Mouse (Mus musculus): Measurements from ENCODE around the gene Acads. TPM values are rescaled to one million over a fixed set of nuclear protein-coding genes. Genes with fewer than 3 reads are reported as not detected.

The Acads gene
- 29.9 and 30.9 TPM in 2 replicates for polyA plus RNA-seq (2012; rRNA removed)

GRCm38 (mm10) chr5:115118961-115119570 is at the start of gene Acads:
TSS of gene Acads (minus strand) at chr5:115119346.

DNA sequence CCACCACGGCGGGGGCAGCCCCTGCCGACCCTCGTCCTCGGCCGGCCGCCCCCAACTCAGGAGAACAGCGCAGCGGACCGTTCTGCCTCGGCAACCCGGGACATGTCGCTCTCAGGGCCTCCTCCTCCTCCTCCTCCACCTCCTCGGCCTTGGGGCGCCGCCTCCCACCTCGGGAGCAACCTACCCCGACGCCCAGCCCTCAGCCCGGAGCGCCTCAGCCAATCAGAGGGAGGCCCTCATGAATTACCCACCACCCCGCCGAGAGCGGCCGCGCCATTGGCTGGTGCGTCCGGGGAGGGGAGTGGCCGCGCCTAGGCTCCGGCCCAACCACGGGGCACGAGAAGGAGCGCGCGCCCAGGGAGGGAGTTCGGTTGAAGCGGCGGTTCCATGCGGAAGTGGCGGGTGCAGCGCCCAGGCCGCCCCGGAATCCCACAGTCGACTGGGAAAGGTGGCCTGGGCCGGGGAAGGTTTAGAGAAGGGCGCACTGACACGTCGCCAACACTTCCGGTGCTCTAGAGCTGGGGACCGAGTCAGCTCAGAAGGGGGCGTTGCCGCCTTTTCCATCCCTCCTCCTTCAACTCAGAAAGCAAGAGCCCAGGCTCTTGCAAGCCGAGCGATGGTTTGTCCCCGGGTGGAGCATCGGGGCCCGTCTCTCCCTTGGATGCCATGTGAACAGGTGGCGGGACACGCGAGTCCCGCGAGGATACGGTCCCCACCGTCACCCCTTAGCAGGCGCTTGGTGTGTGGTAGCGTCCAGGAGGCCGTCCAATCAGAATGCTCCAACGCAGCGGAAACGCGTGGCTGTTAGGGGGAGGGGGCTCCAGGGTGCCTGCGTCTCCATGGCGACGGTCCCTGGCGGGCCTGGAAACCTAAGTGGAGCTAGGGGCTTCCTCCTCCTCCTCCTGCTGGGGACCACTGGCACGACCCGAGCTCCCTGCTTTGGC is 39.2 kb upstream of the Acads start, which contains the start of gene Mlec:
Mlec (minus strand) TSS at position 140 of the 944 bp plus-strand sequence.

DNA sequence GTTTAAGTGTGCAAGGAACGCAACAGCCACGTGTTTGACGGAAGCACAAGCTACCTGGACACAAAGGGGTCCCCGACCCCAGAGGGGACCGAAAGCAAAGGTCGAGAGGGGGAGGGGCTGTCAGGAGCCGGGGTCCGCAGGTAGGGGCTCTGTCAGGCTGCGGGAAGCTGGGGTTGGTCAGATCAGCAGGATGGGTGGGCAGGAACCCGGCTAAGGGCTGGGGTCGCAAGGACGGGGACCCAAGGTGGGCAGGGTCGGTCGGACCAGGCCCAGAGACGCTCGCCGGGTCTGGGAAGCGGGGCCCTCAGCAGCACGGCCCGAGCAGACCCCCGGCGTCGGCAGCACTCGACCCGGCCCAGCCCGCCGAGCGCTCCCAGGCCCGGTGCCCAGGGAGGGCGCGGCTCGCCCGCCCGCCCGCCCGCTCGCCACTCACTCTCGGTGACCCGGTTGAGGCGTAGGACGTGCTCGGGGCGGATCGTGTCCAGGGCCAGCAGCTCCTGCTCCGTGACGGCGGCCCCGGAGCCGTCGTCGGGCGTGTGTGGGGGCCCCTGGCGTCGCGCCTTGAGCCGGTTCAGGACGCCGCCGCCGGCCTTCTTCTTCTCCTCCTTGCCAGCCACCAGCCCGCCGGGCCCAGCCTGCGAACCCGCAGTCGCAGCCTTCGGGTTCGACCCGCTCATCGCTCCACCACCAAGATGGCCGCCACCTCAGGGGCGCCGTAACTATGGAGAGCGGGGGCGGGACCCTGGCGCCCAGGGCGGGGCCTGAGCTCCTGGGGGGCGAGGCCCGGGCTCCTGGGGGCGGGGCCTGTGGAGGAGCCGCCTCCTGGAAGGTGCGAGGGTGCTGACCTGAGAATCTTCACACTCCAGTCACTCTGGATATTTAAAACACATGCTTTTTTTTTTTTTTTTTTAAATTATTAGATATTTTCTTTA is 15.4 kb upstream of the Acads start, which contains the start of gene Unc119b:
Unc119b (minus strand) TSS at position 742 of the 932 bp plus-strand sequence.

GRCm38 (mm10) chr5:115098195-115098594 is 21.0 kb downstream of the Acads start, which contains the start of gene Gm10401:
TSS of gene Gm10401 (minus strand) at chr5:115098295.

Other genes with a start within 250 kb of the Acads start
- gene Oasl2, start 222.4 kb downstream of the Acads start, polyA plus RNA-seq (2012; rRNA removed): 7.0 and 9.1 TPM in 2 replicates
- gene Oasl1, start 196.1 kb downstream of the Acads start, polyA plus RNA-seq (2012; rRNA removed): 1.8 and 2.8 TPM in 2 replicates
- 76.5 and 77.6 TPM in 2 replicates for gene 2210016L21Rik, start 177.2 kb downstream of the Acads start, polyA plus RNA-seq (2012; rRNA removed)
- gene Hnf1a, start 148.3 kb downstream of the Acads start, polyA plus RNA-seq (2012; rRNA removed): not detected in 2 replicates
- 89.8 and 91.5 TPM in 2 replicates for gene Sppl3, start 108.2 kb downstream of the Acads start, polyA plus RNA-seq (2012; rRNA removed)
- gene Gm10401, start 21.1 kb downstream of the Acads start, polyA plus RNA-seq (2012; rRNA removed): 0.19 and 0.20 TPM in 2 replicates
- 46.4 and 52.1 TPM in 2 replicates for gene Unc119b, start 15.6 kb upstream of the Acads start, polyA plus RNA-seq (2012; rRNA removed)
- 69.9 and 98.4 TPM in 2 replicates for gene Mlec, start 38.8 kb upstream of the Acads start, polyA plus RNA-seq (2012; rRNA removed)
- 37.2 and 51.3 TPM in 2 replicates for gene Cabp1, start 75.0 kb upstream of the Acads start, polyA plus RNA-seq (2012; rRNA removed)
- gene Pop5, start 116.5 kb upstream of the Acads start, polyA plus RNA-seq (2012; rRNA removed): 61.1 and 61.6 TPM in 2 replicates
- gene Rnf10, start 153.6 kb upstream of the Acads start, polyA plus RNA-seq (2012; rRNA removed): 191 and 195 TPM in 2 replicates
- gene Coq5, start 160.3 kb upstream of the Acads start, polyA plus RNA-seq (2012; rRNA removed): 19.7 and 20.0 TPM in 2 replicates
- 859 and 994 TPM in 2 replicates for gene Dynll1, start 181.7 kb upstream of the Acads start, polyA plus RNA-seq (2012; rRNA removed)
- 118 and 124 TPM in 2 replicates for gene Srsf9, start 207.8 kb upstream of the Acads start, polyA plus RNA-seq (2012; rRNA removed)
- gene Gatc, start 221.8 kb upstream of the Acads start, polyA plus RNA-seq (2012; rRNA removed): 27.9 and 28.9 TPM in 2 replicates
- 27.5 and 28.2 TPM in 2 replicates for gene Triap1, start 221.9 kb upstream of the Acads start, polyA plus RNA-seq (2012; rRNA removed)
- 1,417 and 1,419 TPM in 2 replicates for gene Cox6a1, start 229.6 kb upstream of the Acads start, polyA plus RNA-seq (2012; rRNA removed)